Mouse (Mus musculus) embryo, embryonic 9.5 days (tissue): Measurements from ENCODE around the gene Stk39.

Experiments
- DNase-seq: peaks from one replicate; pipeline ENCODE4 v3.0.0-alpha.2; 2017; ENCODE audit errors: extremely low spot score

Gene Stk39

DNA sequence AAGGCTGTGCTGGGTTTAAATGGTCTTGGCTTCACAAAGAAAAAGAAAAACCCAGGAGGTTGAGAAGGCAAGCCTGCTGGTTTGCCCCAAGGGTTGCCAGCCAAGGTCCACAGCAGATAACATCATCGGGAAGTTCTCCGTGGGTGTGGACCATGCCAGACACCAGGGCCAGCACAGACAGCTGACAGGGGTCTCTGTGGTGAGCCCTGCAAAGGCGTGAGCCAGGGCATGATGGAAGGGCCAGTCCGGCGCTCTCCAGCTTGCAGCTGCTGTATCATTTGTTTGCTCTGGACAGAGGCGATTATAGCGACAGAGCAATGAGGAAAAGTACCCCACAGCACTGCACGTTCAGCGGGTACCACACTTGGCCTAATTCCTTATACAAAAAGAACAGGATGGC, 126.8 kb downstream of the Stk39 start:
- DNase-seq = no peak

DNA sequence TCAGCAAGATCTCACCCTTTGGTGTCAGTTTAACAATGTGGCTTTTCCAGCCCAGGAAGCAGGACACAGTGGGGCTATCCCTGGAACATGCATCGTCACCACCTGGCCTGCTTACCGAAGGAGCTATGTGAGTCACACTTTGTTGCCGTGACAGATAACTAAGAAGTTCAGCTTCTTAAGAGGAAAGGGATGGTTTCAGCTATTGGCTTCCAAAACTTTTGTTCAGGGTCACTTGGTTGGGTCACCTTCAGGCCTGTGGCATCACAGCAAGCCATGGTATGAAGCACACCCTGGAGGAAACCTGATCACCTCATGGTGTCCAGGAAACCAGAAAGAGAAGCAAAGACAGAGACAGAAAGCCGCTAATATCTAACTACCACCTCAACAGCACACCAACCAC, 128.3 kb downstream of the Stk39 start:
- no peak for DNase-seq

DNA sequence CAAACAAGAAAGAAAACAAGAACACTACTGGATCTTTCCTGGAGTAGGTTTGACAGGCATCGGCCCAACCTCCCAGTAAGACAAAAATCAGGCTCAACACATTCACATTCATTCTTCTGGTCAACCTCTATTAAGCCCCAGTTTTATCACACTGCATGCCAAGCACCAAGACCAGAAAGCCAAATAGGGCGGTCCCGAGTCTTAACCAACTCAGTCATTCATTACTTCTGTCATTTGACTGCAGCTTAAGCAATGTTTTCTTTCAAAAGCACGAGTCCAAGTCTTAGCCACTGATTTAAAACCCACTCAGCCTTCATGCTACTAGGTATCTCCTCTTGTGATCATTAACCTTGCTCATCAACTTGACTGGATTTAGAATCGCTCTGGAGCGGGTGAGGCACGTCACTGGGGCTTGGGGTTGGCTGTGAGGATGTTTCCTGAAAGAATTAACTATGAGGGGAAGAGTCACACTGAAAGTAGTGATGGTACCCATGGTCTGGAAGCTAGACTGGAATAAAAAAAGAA, 129.9 kb downstream of the Stk39 start:
- no peak for DNase-seq

DNA sequence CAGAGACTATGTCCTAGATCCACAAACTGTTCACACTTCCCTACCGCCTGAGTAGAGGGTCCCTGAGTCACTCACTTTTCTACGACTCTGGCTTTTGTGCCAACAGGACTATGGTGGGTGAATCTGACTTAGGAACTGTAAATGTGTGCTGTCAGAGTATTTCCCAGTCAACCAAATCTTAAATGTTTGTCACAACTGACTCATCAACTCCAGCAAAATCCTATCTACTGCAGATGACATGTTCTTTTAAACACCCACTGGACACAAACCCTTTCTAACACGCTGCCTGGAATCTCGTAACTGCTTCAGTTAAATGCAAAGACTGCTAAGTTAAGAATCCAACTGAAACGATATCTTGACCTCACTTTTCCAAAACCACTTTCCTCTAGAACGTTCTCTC, 135.2 kb downstream of the Stk39 start:
- no peak for DNase-seq

DNA sequence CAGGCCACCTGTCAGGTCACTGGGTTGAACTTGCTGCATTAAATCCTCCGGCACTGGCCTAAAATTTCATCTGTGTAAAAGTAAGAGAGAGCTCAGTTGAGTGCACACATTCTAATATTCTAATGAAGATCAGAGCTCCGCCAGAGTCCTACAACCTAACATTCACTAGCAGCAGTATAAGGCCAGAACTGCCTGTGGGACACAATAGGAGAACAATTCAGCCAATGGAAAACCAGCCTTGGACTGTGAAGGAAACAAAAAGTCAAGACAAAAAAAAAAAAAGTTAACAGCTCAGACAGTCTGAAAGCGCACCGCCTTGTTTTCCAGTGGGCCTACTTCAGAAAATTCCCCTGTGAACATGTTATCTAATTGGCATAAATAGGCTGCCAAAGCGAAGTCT, 137.1 kb downstream of the Stk39 start:
- no peak for DNase-seq

DNA sequence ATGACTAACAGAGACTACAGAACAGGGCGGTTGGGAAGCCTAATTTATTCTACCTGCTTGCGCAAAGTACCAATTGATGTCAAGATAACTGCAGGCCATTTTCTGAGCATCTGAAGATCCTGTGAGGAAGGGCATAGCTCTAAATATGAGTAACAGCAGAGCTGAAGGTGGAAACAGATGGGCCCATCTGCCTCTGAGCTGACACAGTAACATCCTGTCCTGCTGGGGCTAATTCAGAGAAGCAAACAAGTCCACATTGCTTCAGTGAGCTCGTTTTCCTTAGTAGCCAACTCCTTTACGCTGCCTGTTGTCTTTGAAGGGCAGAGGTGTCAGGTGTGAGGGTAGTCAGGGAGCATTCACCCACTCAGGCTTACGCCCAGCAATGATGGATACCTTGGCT, 146.8 kb downstream of the Stk39 start:
- DNase-seq = no peak

DNA sequence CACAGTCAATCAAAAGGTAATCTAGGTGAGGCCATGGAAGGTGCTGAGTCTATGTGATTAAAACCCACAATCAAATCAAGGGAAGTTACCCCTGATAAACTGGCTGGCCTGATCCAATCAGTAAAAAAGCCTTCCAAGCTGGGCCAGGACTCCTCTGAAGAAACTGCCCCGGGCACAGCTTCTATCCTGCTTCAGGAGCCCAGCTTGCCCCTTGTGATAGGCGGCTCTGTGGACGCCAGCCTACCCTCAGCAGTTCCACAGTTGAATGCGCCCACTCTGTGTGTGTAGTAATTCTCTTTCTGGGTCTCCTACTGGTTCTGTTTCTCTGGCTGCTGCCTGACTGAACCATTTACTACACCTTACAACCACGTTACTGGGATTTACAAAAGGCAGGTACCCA, 150.8 kb downstream of the Stk39 start:
- DNase-seq = no peak

DNA sequence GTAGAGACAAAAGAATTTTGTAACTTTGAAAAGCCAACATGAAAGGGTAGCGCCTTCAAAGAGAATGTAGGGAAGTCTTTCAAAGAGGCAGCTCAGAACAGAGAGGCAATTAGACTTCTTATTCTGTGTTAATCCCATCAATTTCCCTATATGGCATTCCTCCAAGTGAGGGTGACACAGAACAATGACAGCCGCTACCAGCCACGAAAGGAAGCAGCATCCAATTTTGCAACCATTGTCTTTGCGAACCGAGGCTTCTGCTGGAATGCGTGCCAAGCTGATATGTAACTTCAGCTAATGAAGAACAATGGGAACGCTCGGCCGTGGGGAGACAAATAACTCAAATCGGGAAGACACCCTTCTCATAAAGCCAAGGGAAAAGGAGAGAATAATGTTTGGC, 151.4 kb downstream of the Stk39 start:
- no peak for DNase-seq

DNA sequence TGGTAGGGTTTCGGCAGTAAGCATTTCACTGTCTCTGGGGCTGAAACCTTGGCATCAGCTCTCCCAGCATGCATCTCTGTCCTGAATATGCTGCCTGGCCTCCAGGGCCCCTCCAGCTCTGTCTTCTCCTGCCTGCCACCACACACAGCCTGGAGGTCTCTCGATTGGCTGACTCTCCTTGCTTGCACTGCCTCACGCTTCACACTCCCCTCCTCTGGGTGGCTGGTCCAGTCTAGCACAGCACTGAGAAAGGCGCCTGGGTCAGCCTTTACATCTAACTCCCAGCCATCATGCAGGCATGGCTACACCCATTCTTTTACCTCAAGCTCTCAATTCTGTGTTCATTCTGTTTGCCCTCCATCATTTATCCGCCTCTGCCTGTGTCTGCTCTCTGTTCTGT, 153.6 kb downstream of the Stk39 start:
- DNase-seq = no peak

DNA sequence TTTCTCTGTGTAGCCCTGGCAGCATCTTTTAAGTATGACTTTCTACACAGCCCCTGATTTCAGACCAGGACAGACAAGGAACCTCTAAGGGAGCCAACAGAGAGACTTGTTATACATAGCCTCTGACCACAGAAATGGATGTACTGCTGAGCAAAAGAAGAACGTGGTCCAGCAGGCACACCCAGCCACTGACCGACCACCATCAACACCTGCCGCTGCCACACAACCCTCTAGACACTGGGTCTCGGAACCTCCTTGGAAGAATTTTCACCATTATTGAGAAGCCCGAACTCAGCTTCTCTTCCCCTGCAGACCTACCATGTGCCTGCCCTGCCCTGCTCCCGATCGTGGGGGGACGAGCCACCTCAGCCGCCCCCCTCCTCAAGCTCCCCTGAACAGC, 154.2 kb downstream of the Stk39 start:
- no peak for DNase-seq

DNA sequence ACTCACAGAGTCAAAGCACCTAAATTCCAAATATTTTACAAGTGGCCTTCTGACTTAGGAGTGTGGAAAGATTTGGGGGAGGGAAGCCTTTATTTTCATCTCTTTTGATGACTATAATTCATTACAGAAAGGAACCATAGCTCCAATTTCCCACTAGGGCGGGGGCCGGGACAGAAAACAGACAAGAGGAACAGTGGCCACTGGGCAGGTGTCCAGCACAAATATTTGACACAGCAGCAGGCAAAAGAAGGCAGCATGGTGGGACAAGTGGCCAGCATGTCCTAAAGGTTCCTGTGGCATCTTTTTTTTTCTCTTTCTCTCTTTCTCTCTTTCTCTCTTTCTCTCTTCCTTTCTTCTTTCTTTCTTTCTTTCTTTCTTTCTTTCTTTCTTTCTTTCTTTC, 154.6 kb downstream of the Stk39 start:
- no peak for DNase-seq

DNA sequence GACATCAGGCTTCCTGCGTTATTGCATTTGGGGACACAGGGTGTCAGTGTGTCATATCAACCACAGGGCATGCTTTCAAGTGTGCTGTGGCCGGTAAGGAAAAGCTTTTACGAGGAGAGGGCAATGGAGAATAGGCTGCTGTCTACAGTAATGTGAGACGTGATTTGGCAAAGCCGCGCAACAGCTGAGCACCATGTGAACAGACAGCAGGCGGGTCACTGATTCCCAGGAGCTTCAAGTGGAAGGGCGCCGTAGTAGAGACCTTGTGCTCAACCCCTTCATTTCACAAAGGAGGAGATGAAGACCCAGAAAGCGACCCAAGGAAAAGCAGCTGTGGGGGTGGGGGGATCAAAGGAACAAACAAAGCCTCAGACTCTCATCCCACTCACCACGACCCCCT, 156.8 kb downstream of the Stk39 start:
- DNase-seq = no peak

DNA sequence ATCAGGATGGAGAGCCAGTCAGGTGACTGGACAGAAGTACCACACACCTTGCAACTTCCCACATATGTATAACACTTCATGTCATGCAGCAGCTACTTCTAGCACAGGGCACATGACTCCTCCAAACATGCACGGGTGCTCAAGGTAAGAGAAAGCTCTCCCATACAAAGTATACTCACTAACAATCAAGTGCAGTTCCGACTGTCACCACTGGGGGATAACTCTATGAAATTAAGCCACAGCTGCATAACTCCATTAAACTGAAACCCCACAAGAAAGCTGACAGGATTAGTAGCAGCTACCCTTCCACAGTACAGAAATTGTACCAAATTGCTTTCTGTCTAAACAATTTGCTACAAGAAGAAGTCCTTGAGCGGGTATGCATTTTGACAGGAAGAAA, 161.9 kb downstream of the Stk39 start:
- no peak for DNase-seq

DNA sequence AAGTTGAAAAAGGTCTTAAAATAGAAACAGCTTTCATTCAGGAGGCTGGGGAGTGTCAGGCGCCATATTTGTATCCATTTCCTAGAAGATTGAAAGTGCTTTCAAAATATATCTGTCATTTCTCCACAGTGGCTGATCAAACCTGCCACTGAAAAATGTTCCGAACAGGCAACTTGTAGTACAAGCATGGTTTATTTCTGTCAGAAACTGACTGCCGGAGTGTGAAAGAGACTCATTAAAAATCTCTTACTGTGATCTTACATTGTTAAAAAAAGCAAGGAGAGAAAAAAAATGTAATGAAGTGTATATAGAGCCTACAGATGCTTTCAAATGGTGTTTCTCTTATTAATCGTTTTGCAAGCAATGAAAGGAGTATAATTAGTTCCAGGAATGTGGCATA, 165.5 kb downstream of the Stk39 start:
- DNase-seq = no peak

DNA sequence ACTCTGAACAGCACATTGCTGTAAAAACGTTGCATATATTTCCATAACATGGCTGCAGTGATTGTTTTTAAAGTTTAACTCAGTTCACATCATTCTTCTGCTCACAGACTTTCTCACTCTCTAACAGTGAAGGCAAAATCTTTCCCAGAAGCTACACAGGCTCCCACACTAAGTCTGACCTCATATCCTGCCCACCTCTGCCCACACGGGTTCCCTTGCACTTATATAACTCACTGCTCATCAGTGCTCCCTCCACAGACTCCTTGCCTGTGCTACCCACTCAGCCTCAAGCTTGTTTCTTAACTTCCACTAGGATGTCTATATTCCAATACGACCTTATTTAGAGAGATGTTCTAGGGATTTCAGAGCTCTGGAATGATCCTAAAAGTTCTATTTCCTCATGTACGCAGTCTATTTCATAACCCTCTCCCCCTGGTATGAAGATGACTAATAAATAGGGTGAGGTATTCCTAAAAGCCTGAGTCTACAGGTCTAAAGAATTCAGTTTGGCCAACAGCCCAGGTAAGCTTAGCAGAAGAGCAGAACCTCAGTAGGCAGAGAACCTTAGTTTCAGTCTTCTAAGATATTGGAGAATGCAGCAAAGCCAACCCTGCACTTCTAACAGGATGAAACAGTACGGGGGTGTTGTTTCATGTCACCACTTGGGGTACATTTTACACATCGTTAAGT, 167.2 kb downstream of the Stk39 start:
- no peak for DNase-seq

DNA sequence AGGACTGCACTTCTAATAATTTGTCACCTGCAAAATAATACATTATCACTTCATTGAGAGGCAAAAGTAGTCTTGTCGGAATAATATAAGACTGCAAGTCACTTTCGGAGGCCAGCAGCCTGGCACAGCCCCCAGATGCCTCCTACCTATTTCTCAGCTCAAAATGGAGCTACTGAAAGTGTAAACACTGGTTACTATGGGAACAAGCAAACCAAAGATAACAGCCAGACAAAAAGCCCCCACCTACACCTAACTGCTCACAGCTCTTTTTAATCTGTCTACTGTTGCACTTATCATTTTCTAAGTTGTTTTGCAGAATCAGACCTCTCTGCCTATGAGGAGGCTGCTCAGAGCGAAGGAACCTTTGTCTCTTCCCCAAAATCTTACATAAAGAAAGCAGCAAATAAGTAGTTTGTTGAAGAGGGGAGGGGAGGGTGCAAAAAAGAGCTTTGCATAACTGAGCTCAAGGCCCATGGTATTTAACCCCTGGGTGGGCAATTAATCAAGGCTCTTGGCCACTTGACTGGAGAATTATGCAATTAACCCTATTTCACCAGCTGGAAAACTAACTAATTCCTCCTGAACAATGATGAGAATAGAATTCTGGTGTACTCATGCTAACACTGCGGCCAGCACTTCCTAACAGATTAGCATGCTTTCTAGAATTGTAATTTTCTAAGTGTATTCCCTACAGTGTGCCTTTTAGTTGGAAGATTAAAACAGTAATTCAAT, 170.1 kb downstream of the Stk39 start:
- no peak for DNase-seq

DNA sequence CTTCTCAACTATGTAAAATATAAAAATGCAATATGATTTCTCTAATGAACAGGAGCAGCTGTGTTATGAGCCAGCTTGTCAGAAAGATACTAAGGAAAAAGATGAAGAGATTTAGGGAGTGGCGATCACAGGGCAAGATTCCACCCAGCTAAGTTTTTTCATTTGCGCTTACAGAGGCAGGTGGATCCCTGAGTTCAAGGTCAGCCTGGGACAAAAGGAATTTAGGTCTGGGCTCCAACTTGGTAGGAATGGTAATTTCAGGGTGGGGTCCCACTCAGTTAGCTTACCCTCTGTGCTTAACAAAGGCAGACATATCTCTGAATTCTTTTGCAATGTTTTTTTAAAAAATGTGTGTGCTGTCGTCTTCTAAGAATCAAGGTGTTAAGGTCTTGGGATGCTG, 173.7 kb downstream of the Stk39 start:
- no peak for DNase-seq

DNA sequence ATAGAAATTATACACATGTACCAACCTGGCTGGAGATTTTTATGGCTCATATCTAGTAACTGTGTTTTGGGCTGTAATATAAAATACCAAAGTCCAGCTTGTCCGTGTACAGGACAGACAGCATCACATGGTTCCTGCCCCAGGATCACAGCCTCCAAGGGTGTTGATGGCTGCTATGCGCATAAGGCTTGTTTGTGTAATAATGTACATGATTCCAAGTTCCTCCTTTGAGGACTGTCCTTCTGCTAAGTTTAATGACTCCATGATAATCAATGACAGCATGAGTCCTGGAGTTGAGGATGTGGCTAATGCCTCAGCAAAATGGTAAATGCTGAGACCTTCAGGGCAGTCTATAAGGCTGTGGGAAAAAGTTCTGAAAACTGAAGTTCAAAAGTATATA, 174.1 kb downstream of the Stk39 start:
- DNase-seq = no peak

DNA sequence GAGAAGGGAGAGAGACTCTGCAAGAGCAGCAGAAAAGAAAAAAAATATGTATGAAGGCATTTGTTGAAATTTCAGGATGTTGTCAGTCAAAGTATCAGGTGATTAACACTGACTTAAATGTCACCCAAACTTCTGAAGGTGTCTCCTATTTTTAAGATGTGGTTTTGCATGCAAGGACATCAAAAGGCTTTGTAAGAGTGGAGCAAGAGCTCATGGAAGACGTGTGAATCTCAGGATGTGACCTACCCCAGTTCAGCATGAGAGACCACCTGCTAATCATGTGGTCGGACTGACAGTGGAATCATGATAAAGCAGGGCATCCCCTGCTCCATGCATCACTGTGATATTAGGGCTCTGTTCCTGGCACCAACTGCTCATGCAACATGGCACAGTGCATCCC, 175.3 kb downstream of the Stk39 start:
- DNase-seq = no peak

DNA sequence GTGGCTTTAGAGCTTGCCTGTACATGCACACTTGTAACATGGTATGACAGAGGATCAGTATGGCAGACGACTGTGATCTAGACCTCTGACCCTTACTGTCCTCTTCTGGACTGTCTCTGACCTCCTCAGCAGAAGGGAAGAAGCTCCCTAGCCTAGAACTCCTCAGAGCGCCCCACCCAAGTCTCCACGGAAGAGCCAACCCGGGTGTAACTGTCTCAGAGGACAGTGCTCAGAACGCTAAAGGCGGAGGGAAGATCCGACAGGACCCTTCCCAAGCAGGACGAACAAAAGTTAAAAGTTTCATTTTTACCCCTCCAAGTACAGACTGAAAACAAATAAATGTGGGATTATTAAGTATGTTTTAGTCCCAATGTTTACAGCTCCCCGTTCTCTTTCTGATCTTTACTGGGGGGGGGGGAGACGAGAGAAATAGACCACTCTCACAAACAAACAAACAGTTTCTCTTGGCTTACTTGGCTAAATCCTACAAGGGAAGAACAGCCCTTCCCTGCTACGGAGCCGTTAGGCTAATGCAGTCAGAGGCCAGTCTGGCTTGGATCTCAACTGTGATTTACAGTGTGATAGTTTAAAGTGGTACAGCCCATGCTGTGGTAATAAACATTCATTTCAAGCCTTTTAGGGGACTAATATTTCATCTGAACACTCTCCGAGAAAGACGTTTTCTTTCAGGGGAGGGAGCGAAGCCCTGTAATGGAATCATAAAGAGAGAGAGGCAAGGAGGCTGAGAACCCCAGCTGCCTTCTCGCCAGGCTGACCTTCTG, 179.3 kb downstream of the Stk39 start:
- DNase-seq = no peak

DNA sequence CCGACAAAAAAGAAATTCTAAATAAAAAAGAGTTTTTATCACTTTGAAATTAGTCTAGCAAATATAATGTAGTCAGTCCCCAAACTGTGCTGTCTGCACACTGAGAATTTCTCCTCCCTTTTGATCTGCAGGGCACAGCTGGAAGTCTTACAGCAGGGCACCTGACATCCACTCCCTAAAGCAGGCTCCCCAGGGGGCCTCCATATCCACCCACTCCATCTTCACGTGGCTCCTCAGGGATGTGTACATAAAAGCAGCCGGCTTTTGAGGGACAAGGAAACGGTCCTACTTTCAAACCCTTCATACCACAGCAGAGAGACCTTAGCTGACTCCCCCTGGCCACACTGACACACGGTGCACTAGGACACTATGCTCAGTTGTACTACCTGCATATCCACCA, 180.2 kb downstream of the Stk39 start:
- DNase-seq = no peak

DNA sequence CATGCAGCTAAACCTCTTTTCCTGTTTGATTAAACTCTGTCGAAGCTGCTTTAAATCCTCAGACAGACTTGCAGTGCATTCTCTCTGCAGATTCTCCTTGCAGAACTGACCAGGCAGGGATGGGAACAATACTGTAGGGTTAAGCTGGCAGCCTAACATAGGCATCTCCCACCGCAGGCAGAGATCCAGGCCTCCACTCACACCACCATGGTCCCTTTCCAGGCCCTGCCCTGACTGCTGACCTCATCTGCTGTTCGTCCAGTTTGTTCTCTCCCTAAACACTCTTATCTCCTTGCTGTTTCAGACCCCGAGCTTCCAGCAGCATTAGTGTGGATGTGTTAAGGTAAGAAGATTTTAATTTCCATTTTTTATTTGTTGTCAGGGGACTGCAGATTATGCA, 182.1 kb downstream of the Stk39 start:
- no peak for DNase-seq

DNA sequence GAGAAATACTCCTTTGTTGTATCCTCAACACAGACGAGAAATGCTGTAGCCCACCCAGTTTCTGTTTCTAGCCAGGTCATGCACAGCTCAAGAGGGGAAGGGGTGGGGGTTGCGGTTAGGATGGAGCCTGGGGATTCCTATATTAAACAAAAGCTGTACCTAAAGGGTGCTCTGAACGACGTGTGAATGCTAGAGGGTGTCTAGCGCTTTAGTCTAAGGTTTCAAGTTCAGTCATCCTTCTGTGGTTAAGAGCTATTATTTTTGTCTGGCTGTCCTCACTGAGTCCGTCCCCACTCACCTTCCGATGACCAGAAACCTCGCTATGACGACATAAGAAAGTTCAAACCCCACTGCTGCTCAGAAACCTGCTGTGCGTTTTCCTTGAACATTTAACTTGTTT, 182.9 kb downstream of the Stk39 start:
- no peak for DNase-seq
